17 mouse cellular contexts compared by ENCODE assay signal in genomic region chr1:106760750-106761149, GRCm38 (mm10). TPM values are rescaled to one million over a fixed set of nuclear protein-coding genes. Genes with fewer than 3 reads are reported as not detected.
DNase-seq lines count a peak whose midpoint lies in the region; ATAC-seq and TF ChIP-seq lines count a peak whose summit lies in the region.
"Had no signal": no experiment of that assay in that cellular context is flagged by ENCODE, and none has a peak within 500 bp of the region (broad histone marks: within the 10 kb centered on the region; RNA-seq: fewer than 3 reads in every experiment).

No protein-coding gene starts in this region.

- H3K4me2 ChIP-seq in hindbrain, embryonic 14.5 days (replicated peaks): peak overlapping the region; percentile 89; the same call in 1 of the 2 replicates
- no peak overlapping the region for H3K4me2 ChIP-seq in lung, embryonic 16.5 days (ENCODE audit: low read depth, low read length)
- H3K4me2 ChIP-seq in embryonic facial prominence, embryonic 13.5 days: no peak overlapping the region; the same call in 1 of the 2 replicates
- 0 out of 2 replicates have a peak overlapping the region, but pooled peaks have one; percentile 99 for H3K4me2 ChIP-seq in liver, embryonic 15.5 days

- no peak for TF ChIP-seq POLR2A in lung, adult 2 months (IDR thresholded peaks at IDR 0.05; ENCODE audit: borderline replicate concordance, extremely low read depth, low read depth, low read length)

- no peak overlapping the region for H3K4me3 ChIP-seq in hindbrain, embryonic 14.5 days (replicated peaks; ENCODE audit: low read length)
- no peak overlapping the region for H3K4me3 ChIP-seq in hindbrain, embryonic 10.5 days
- H3K4me3 ChIP-seq in lung, embryonic 16.5 days (ENCODE audit: low read length): no peak overlapping the region
- no peak overlapping the region for H3K4me3 ChIP-seq in lung, adult 2 months (replicated peaks; ENCODE audit: extremely low read depth, low read depth, low read length)
- no peak overlapping the region for H3K4me3 ChIP-seq in embryonic facial prominence, embryonic 13.5 days
- no peak overlapping the region for H3K4me3 ChIP-seq in liver, embryonic 15.5 days (replicated peaks)

- no peak for TF ChIP-seq CTCF in lung, adult 2 months (IDR thresholded peaks at IDR 0.05; ENCODE audit: insufficient read depth, low read length)

- WGBS in hindbrain, embryonic 14.5 days: 87% methylated on average over 3 of the region's 3 CpGs
- WGBS in hindbrain, embryonic 10.5 days: 86% methylated on average over 3 of the region's 3 CpGs
- 71% methylated on average over 3 of the region's 3 CpGs for WGBS in lung, embryonic 16.5 days
- 76% methylated on average over 3 of the region's 3 CpGs for WGBS in lung, adult 2 months
- WGBS in embryonic facial prominence, embryonic 13.5 days: 87% methylated on average over 3 of the region's 3 CpGs
- WGBS in liver, embryonic 15.5 days (ENCODE audit: insufficient replicate concordance): 74% methylated on average over 3 of the region's 3 CpGs

- peaks cover 12% of the 10 kb centered on the region for H3K4me1 ChIP-seq in hindbrain, embryonic 14.5 days (replicated peaks; ENCODE audit: control insufficient read depth, insufficient read depth, low read length)
- H3K4me1 ChIP-seq in hindbrain, embryonic 10.5 days (replicated peaks): peaks cover 19% of the 10 kb centered on the region
- peaks cover 9% of the 10 kb centered on the region for H3K4me1 ChIP-seq in lung, embryonic 16.5 days (replicated peaks; ENCODE audit: control insufficient read depth, insufficient read depth, low read length)
- H3K4me1 ChIP-seq in lung, adult 2 months (ENCODE audit: control insufficient read depth, insufficient read depth, low read length): peaks cover 6% of the 10 kb centered on the region
- peaks cover 15% of the 10 kb centered on the region for H3K4me1 ChIP-seq in embryonic facial prominence, embryonic 13.5 days
- peaks cover 24% of the 10 kb centered on the region for H3K4me1 ChIP-seq in liver, embryonic 15.5 days (replicated peaks)

- no peaks in the 10 kb centered on the region for H3K9me3 ChIP-seq in hindbrain, embryonic 14.5 days (ENCODE audit: control insufficient read depth, low read length)
- H3K9me3 ChIP-seq in hindbrain, embryonic 10.5 days: no peaks in the 10 kb centered on the region
- H3K9me3 ChIP-seq in lung, embryonic 16.5 days (ENCODE audit: control insufficient read depth, low read length): no peaks in the 10 kb centered on the region
- no peaks in the 10 kb centered on the region for H3K9me3 ChIP-seq in embryonic facial prominence, embryonic 13.5 days
- H3K9me3 ChIP-seq in liver, embryonic 15.5 days (replicated peaks): no peaks in the 10 kb centered on the region
- H3K9me3 ChIP-seq: embryonic facial prominence, embryonic 12.5 days; forebrain, embryonic 13.5 days; kidney, embryonic 15.5 days had no signal

- peaks cover 11% of the 10 kb centered on the region for H3K36me3 ChIP-seq in hindbrain, embryonic 14.5 days (replicated peaks; ENCODE audit: control insufficient read depth, insufficient read depth)
- peaks cover 19% of the 10 kb centered on the region for H3K36me3 ChIP-seq in hindbrain, embryonic 10.5 days
- H3K36me3 ChIP-seq in lung, embryonic 16.5 days (ENCODE audit: control insufficient read depth, insufficient read depth, low read length): no peaks in the 10 kb centered on the region
- peaks cover 19% of the 10 kb centered on the region for H3K36me3 ChIP-seq in embryonic facial prominence, embryonic 13.5 days
- H3K36me3 ChIP-seq in liver, embryonic 15.5 days (replicated peaks): peaks cover 3% of the 10 kb centered on the region; the same call in 1 of the 2 replicates

- no peak overlapping the region for H3K9ac ChIP-seq in hindbrain, embryonic 14.5 days
- no peak overlapping the region for H3K9ac ChIP-seq in lung, embryonic 16.5 days (ENCODE audit: low read length)
- H3K9ac ChIP-seq in embryonic facial prominence, embryonic 13.5 days: no peak overlapping the region
- no peak overlapping the region for H3K9ac ChIP-seq in liver, embryonic 15.5 days

- no peak for ATAC-seq in hindbrain, embryonic 14.5 days (ENCODE audit: low FRiP score)
- ATAC-seq in lung, embryonic 16.5 days (ENCODE audit: low read depth): no peak
- ATAC-seq in embryonic facial prominence, embryonic 13.5 days (ENCODE audit: insufficient number of reproducible peaks, insufficient read depth, low FRiP score, low TSS enrichment, low read depth): no peak
- no peak for ATAC-seq in liver, embryonic 15.5 days (ENCODE audit: insufficient read depth)

- no peaks in the 10 kb centered on the region for H3K27me3 ChIP-seq in hindbrain, embryonic 14.5 days (ENCODE audit: control insufficient read depth, insufficient read depth, low read length)
- H3K27me3 ChIP-seq in hindbrain, embryonic 10.5 days (ENCODE audit: insufficient read depth, poor library complexity, severe bottlenecking): no peaks in the 10 kb centered on the region
- no peaks in the 10 kb centered on the region for H3K27me3 ChIP-seq in lung, embryonic 16.5 days (ENCODE audit: control insufficient read depth, insufficient read depth, low read depth, low read length)
- no peaks in the 10 kb centered on the region for H3K27me3 ChIP-seq in embryonic facial prominence, embryonic 13.5 days
- no peaks in the 10 kb centered on the region for H3K27me3 ChIP-seq in liver, embryonic 15.5 days
- H3K27me3 ChIP-seq: embryonic facial prominence, embryonic 12.5 days; forebrain, embryonic 13.5 days; kidney, embryonic 15.5 days had no signal

- no peak for DNase-seq in hindbrain, embryonic 14.5 days (ENCODE audit: low spot score)
- no peak for DNase-seq in hindbrain, embryonic 10.5 days (ENCODE audit: low spot score)
- no peak for DNase-seq in lung, adult 2 months
- DNase-seq in adrenal gland, adult (ENCODE audit: inconsistent age in 2 of 2, low spot score in 1 of 2): no peak
- no peak for DNase-seq in urinary bladder, postnatal 25 days (ENCODE audit: low spot score)
- DNase-seq: adrenal gland, adult 2 months; B cell, adult 2 months; cerebellum, adult 11 months; gastrocnemius, adult 2 months; heart, adult 2 months; right cerebral cortex, postnatal 4 days had no signal

- no peak overlapping the region for H3K27ac ChIP-seq in hindbrain, embryonic 14.5 days
- no peak overlapping the region for H3K27ac ChIP-seq in hindbrain, embryonic 10.5 days
- H3K27ac ChIP-seq in lung, embryonic 16.5 days (ENCODE audit: low read length): peak overlapping the region; percentile 20; the same call in 1 of the 2 replicates
- peak overlapping the region; percentile 90; the same call in 1 of the 2 replicates for H3K27ac ChIP-seq in embryonic facial prominence, embryonic 13.5 days
- H3K27ac ChIP-seq in liver, embryonic 15.5 days (replicated peaks): no peak overlapping the region

RNA-seq across cellular contexts. Expression of gene Kdsr, which starts 1.2 kb away (rescaled TPM):
- polyA plus RNA-seq in hindbrain, embryonic 14.5 days (2014; fragmentation: Nextera tagmentation; extraction: Ambion mirVana): 15.2 and 16.1 TPM in 2 replicates
- polyA plus RNA-seq in hindbrain, embryonic 10.5 days (2016; fragmentation: Nextera tagmentation; extraction: Ambion mirVana): 6.6 and 8.0 TPM in 2 replicates
- 17.5 and 17.7 TPM in 2 replicates for polyA plus RNA-seq in lung, embryonic 16.5 days (2015; fragmentation: Nextera tagmentation; extraction: Ambion mirVana)
- polyA plus RNA-seq in lung, adult 2 months (2012; rRNA removed): 10.0 and 23.5 TPM in 2 replicates
- polyA plus RNA-seq in embryonic facial prominence, embryonic 13.5 days (2015; fragmentation: Nextera tagmentation; extraction: Ambion mirVana): 17.0 and 19.7 TPM in 2 replicates
- 3.0 and 3.7 TPM in 2 replicates for polyA plus RNA-seq in liver, embryonic 15.5 days (2015; fragmentation: Nextera tagmentation; extraction: Ambion mirVana)

RNA-seq across cellular contexts. Expression of gene Vps4b, which starts 35.8 kb away (rescaled TPM):
- 36.0 and 39.4 TPM in 2 replicates for polyA plus RNA-seq in hindbrain, embryonic 14.5 days (2014; fragmentation: Nextera tagmentation; extraction: Ambion mirVana)
- polyA plus RNA-seq in hindbrain, embryonic 10.5 days (2016; fragmentation: Nextera tagmentation; extraction: Ambion mirVana): 58.1 and 64.5 TPM in 2 replicates
- 68.0 and 75.2 TPM in 2 replicates for polyA plus RNA-seq in lung, embryonic 16.5 days (2015; fragmentation: Nextera tagmentation; extraction: Ambion mirVana)
- 14.6 and 18.0 TPM in 2 replicates for polyA plus RNA-seq in lung, adult 2 months (2012; rRNA removed)
- polyA plus RNA-seq in embryonic facial prominence, embryonic 13.5 days (2015; fragmentation: Nextera tagmentation; extraction: Ambion mirVana): 62.1 and 64.9 TPM in 2 replicates
- 18.3 and 21.3 TPM in 2 replicates for polyA plus RNA-seq in liver, embryonic 15.5 days (2015; fragmentation: Nextera tagmentation; extraction: Ambion mirVana)

RNA-seq across cellular contexts. Expression of gene Bcl2, which starts 46.7 kb away (rescaled TPM):
- 11.4 and 11.9 TPM in 2 replicates for polyA plus RNA-seq in hindbrain, embryonic 14.5 days (2014; fragmentation: Nextera tagmentation; extraction: Ambion mirVana)
- 8.2 and 8.3 TPM in 2 replicates for polyA plus RNA-seq in hindbrain, embryonic 10.5 days (2016; fragmentation: Nextera tagmentation; extraction: Ambion mirVana)
- 18.5 and 19.7 TPM in 2 replicates for polyA plus RNA-seq in lung, embryonic 16.5 days (2015; fragmentation: Nextera tagmentation; extraction: Ambion mirVana)
- 3.0 and 3.8 TPM in 2 replicates for polyA plus RNA-seq in lung, adult 2 months (2012; rRNA removed)
- polyA plus RNA-seq in embryonic facial prominence, embryonic 13.5 days (2015; fragmentation: Nextera tagmentation; extraction: Ambion mirVana): 23.7 and 29.1 TPM in 2 replicates
- 0.84 TPM in 2 replicates for polyA plus RNA-seq in liver, embryonic 15.5 days (2015; fragmentation: Nextera tagmentation; extraction: Ambion mirVana)

Comparison
In these comparisons a context has a peak if more than half of its experiments do, and no peak if none do; other contexts are left out.
1. H3K27ac ChIP-seq: peak in lung, embryonic 16.5 days (single experiment) and embryonic facial prominence, embryonic 13.5 days (single experiment); none in hindbrain, embryonic 14.5 days (single experiment), hindbrain, embryonic 10.5 days (single experiment) and liver, embryonic 15.5 days (single experiment).
2. H3K4me2 ChIP-seq: peak in hindbrain, embryonic 14.5 days (single experiment) and liver, embryonic 15.5 days (single experiment); none in lung, embryonic 16.5 days (single experiment) and embryonic facial prominence, embryonic 13.5 days (single experiment).